Mouse (Mus musculus): ENCODE results near the gene Prss30. TPM values are rescaled to one million over a fixed set of nuclear protein-coding genes. Genes with fewer than 3 reads are reported as not detected.

Prss30 gene
- total RNA-seq, 4 experiments from 2014 or later, result 0.45 TPM; not detected in 3

Small RNA genes within 50 kb of the gene (microRNA-seq; reads per million reads assigned to microRNA genes)
- 0 reads per million in 2 experiments for gene Gm27700

Other genes starting within 250 kb of the Prss30 start
- 10 to 100 TPM; 53.1 to 56.9 (median 53.6) TPM for gene Paqr4, start 239.7 kb downstream of the Prss30 start, total RNA-seq (2022)
- gene Kremen2, start 234.7 kb downstream of the Prss30 start, total RNA-seq (2022), result 1 to 10 TPM in 1 of 4 experiments, under 1 TPM in 3; 0.51 to 1.3 (median 0.68) TPM
- 100 to 1,000 TPM; 324 to 395 (median 358) TPM for gene Flywch1, start 209.0 kb downstream of the Prss30 start, total RNA-seq (2022)
- gene Flywch2, start 194.5 kb downstream of the Prss30 start, total RNA-seq (2022), result 10 to 100 TPM in 2 of 4 experiments, 1 to 10 TPM in 2; 8.1 to 11.7 (median 10.1) TPM
- 100 to 1,000 TPM; 503 to 777 (median 666) TPM for gene Srrm2, start 190.0 kb downstream of the Prss30 start, total RNA-seq (2022)
- gene Elob, start 151.4 kb downstream of the Prss30 start, total RNA-seq (2022), result 100 to 1,000 TPM; 314 to 381 (median 345) TPM
- gene Prss33, start 144.5 kb downstream of the Prss30 start, total RNA-seq (2022), result under 1 TPM in 1 of 4 experiments, not detected in 3; 0.38 TPM
- gene Prss32, start 136.7 kb downstream of the Prss30 start, total RNA-seq (2022), result not detected
- 1 to 10 TPM; 1.8 to 2.3 (median 2.0) TPM for gene Prss41, start 136.4 kb downstream of the Prss30 start, total RNA-seq (2022)
- gene Prss21, start 112.5 kb downstream of the Prss30 start, total RNA-seq (2022), result not detected
- not detected for gene Dcpp1, start 99.7 kb downstream of the Prss30 start, total RNA-seq (2022)
- not detected for gene Dcpp2, start 99.7 kb downstream of the Prss30 start, total RNA-seq (2022)
- gene Dcpp3, start 63.1 kb downstream of the Prss30 start, total RNA-seq (2022), result not detected
- gene Sbp, start 38.9 kb downstream of the Prss30 start, total RNA-seq (2022), result not detected
- not detected for gene Sbpl, start 25.3 kb downstream of the Prss30 start, total RNA-seq (2022)
- under 1 TPM in 1 of 4 experiments, not detected in 3; 0.33 TPM for gene Prss22, start 17.5 kb upstream of the Prss30 start, total RNA-seq (2022)
- gene Prss27, start 57.6 kb upstream of the Prss30 start, total RNA-seq (2022), result not detected
- 10 to 100 TPM; 24.5 to 28.2 (median 24.8) TPM for gene Kctd5, start 92.9 kb upstream of the Prss30 start, total RNA-seq (2022)
- gene Pdpk1, start 170.4 kb upstream of the Prss30 start, total RNA-seq (2022), result 100 to 1,000 TPM in 3 of 4 experiments, 10 to 100 TPM in 1; 95.3 to 124 (median 108) TPM
- gene Amdhd2, start 183.2 kb upstream of the Prss30 start, total RNA-seq (2022), result 10 to 100 TPM; 35.7 to 55.8 (median 40.5) TPM
- gene Atp6v0c, start 189.1 kb upstream of the Prss30 start, total RNA-seq (2022), result 1,000 to 10,000 TPM in 3 of 4 experiments, 100 to 1,000 TPM in 1; 996 to 1,139 (median 1,074) TPM
- gene Tbc1d24, start 225.0 kb upstream of the Prss30 start, total RNA-seq (2022), result 10 to 100 TPM; 60.0 to 71.5 (median 64.0) TPM
- 10 to 100 TPM in 1 of 4 experiments, 1 to 10 TPM in 3; 8.6 to 10.1 (median 9.3) TPM for gene Ntn3, start 229.0 kb upstream of the Prss30 start, total RNA-seq (2022)
- 10 to 100 TPM in 2 of 4 experiments, 1 to 10 TPM in 2; 8.7 to 11.4 (median 10.0) TPM for gene Tedc2, start 240.3 kb upstream of the Prss30 start, total RNA-seq (2022)

All from layer of hippocampus, adult 8-10 months (tissue).